Mouse (Mus musculus) liver, embryonic 14.5 days (tissue): ENCODE measurements at regions not wholly inside any gene's neighbourhood (a gene's known extent, or its start where the extent isn't known, plus 50 kb on each side); places are given as distances from the start of the nearest gene placed in this dataset.

Experiments used
- ATAC-seq: fragments of 200-750 bp; cut with Nextera tagmentation; 2 replicates; pipeline ENCODE4 v1.8.0; 2017; ENCODE audit warnings: moderate number of reproducible peaks, mild to moderate bottlenecking, moderate library complexity; ENCODE audit not compliant: insufficient read depth
- DNase-seq, 3 experiments: peaks; one replicate each; pipeline ENCODE4 v3.0.0-alpha.2; 2012 to 2013; ENCODE audit warnings: low read depth in 3 of 3, low spot score in 3 of 3
- H3K27ac ChIP-seq: fragments of 300-500 bp; sonication (generic); 2 replicates; pipeline ENCODE4 v1.5.1; 2014; ENCODE audit warnings: moderate library complexity, mild to moderate bottlenecking, control low read depth, inconsistent platforms
- H3K27me3 ChIP-seq: fragments of 300-500 bp; sonication (generic); 2 replicates; pipeline ENCODE4 v1.6.1; 2014; ENCODE audit warnings: mild to moderate bottlenecking, low read length, moderate library complexity; ENCODE audit not compliant: control insufficient read depth, insufficient read depth
- H3K36me3 ChIP-seq: fragments of 300-500 bp; sonication (generic); replicated peaks from 2 replicates; pipeline ENCODE4 v1.6.1; 2014; ENCODE audit warnings: low read depth; ENCODE audit not compliant: control insufficient read depth, insufficient read depth
- H3K4me1 ChIP-seq, 2 experiments: fragments of 200-500 bp in 1 of 2; fragments of 300-500 bp in 1 of 2; sonication (generic) in 1 of 2; replicated peaks; 2 replicates each; pipeline ENCODE4 v1.6.1; 2012 to 2014; ENCODE audit warnings: antibody characterized with exemption in 1 of 2, inconsistent platforms in 1 of 2, low read length in 1 of 2; ENCODE audit not compliant: control insufficient read depth in 2 of 2, insufficient read depth in 2 of 2
- H3K4me2 ChIP-seq: fragments of 300-500 bp; sonication (generic); 2 replicates; pipeline ENCODE4 v1.6.1; 2014; ENCODE audit warnings: low read depth, mild to moderate bottlenecking, control low read depth, moderate library complexity
- H3K4me3 ChIP-seq, 2 experiments: fragments of 200-500 bp in 1 of 2; fragments of 300-500 bp in 1 of 2; sonication (generic) in 1 of 2; 2 replicates each; pipeline ENCODE4 v1.5.1; 2012 to 2014; ENCODE audit warnings: low read depth in 2 of 2, low read length in 2 of 2, mild to moderate bottlenecking in 2 of 2, control low read depth in 1 of 2, inconsistent platforms in 1 of 2, moderate library complexity in 1 of 2; ENCODE audit not compliant: insufficient read depth in 1 of 2
- H3K9ac ChIP-seq: fragments of 300-500 bp; sonication (generic); replicated peaks from 2 replicates; pipeline ENCODE4 v1.6.1; 2014; ENCODE audit warnings: mild to moderate bottlenecking, control low read depth, moderate library complexity
- H3K9me3 ChIP-seq: fragments of 300-500 bp; sonication (generic); 2 replicates; pipeline ENCODE4 v1.6.1; 2016; ENCODE audit warnings: low read length, mixed read lengths; ENCODE audit not compliant: control insufficient read depth
- CTCF ChIP-seq: IDR thresholded peaks from 2 replicates; pipeline ENCODE4 v1.5.1; 2016; ENCODE audit warnings: antibody characterized with exemption, low read depth, control low read depth
- EP300 ChIP-seq: IDR thresholded peaks from 2 replicates; pipeline ENCODE4 v1.6.1; 2016; ENCODE audit warnings: antibody characterized with exemption, low read depth
- WGBS: fragments of 180-500 bp; shearing (Covaris S2); extraction: QIAGEN DNeasy Blood & Tissue Kit; methylation state at CpG from one replicate; pipeline ENCODE4 v1.1.7; 2014; ENCODE audit not compliant: insufficient replicate concordance; 5-methylcytosine and 5-hydroxymethylcytosine counted together

- DNase-seq (no peak), ATAC-seq (no peak)
- Histone ChIP-seq H3K9me3 (no peaks in the 10 kb centered on the region), H3K4me2 (no peak overlapping the region), H3K4me3 (no peak overlapping the region), H3K27me3 (no peaks in the 10 kb centered on the region), H3K36me3 (no peaks in the 10 kb centered on the region), H3K9ac (no peak overlapping the region), H3K27ac (no peak overlapping the region), H3K4me1 (no peaks in the 10 kb centered on the region)
- TF ChIP-seq CTCF (no peak), EP300 (no peak)
- 80% methylated on average over 3 of the region's 3 CpGs for WGBS
These were observed 116.9 kb upstream of the Crbn start for GRCm38 (mm10) chr6:106916683-106917289.

GRCm38 (mm10) chr6:106920951-106921350 lies 121.1 kb upstream of the Crbn start:
- 15% methylated on average over 2 of the region's 2 CpGs for WGBS
- no peak for DNase-seq
- H3K36me3 ChIP-seq, result no peaks in the 10 kb centered on the region
- no peaks in the 10 kb centered on the region for H3K27me3 ChIP-seq
- H3K4me3 ChIP-seq, result no peak overlapping the region
- H3K27ac ChIP-seq, result no peak overlapping the region
- TF ChIP-seq CTCF (no peak), EP300 (no peak)
- H3K9me3 ChIP-seq, result no peaks in the 10 kb centered on the region
- ATAC-seq, result no peak
- H3K4me1 ChIP-seq, result no peaks in the 10 kb centered on the region
- H3K4me2 ChIP-seq, result no peak overlapping the region
- H3K9ac ChIP-seq, result no peak overlapping the region

- TF ChIP-seq CTCF (no peak), EP300 (no peak)
- no peak for ATAC-seq
These were observed 125.6 kb upstream of the Crbn start for GRCm38 (mm10) chr6:106925486-106925885.

GRCm38 (mm10) chr6:106933584-106933983 lies 133.7 kb upstream of the Crbn start:
- WGBS, result 50% methylated on average over 6 of the region's 6 CpGs
- TF ChIP-seq EP300 (no peak), CTCF (no peak)
- Histone ChIP-seq H3K4me1 (no peaks in the 10 kb centered on the region), H3K9me3 (no peaks in the 10 kb centered on the region), H3K27me3 (no peaks in the 10 kb centered on the region), H3K4me3 (no peak overlapping the region), H3K27ac (no peak overlapping the region), H3K4me2 (no peak overlapping the region), H3K36me3 (no peaks in the 10 kb centered on the region), H3K9ac (no peak overlapping the region)
- DNase-seq, result no peak
- no peak for ATAC-seq

More at GRCm38 (mm10) chr6:106925486-106925885, 125.6 kb upstream of the Crbn start:
- no peaks in the 10 kb centered on the region for H3K27me3 ChIP-seq
- no peak overlapping the region for H3K4me2 ChIP-seq
- DNase-seq, result no peak
- no peak overlapping the region for H3K9ac ChIP-seq
- H3K9me3 ChIP-seq, result no peaks in the 10 kb centered on the region
- no peak overlapping the region for H3K27ac ChIP-seq
- H3K36me3 ChIP-seq, result no peaks in the 10 kb centered on the region
- 66% methylated on average over 2 of the region's 2 CpGs for WGBS
- no peak overlapping the region for H3K4me3 ChIP-seq
- no peaks in the 10 kb centered on the region for H3K4me1 ChIP-seq

- WGBS, result 37% methylated on average over 3 of the region's 3 CpGs
- Histone ChIP-seq H3K9me3 (no peaks in the 10 kb centered on the region), H3K4me1 (no peaks in the 10 kb centered on the region), H3K9ac (no peak overlapping the region), H3K36me3 (no peaks in the 10 kb centered on the region), H3K27ac (no peak overlapping the region), H3K4me2 (no peak overlapping the region), H3K4me3 (no peak overlapping the region), H3K27me3 (no peaks in the 10 kb centered on the region)
- ATAC-seq, result no peak
- no peak for DNase-seq
- TF ChIP-seq EP300 (no peak), CTCF (no peak)
These were observed 146.5 kb upstream of the Crbn start for GRCm38 (mm10) chr6:106946227-106946927.
